Mouse (Mus musculus): Measurements from ENCODE around the gene Acap1. TPM values are rescaled to one million over a fixed set of nuclear protein-coding genes. Genes with fewer than 3 reads are reported as not detected.
"Not testable (repeated sequence)": the region's sequence is repeated elsewhere in the genome, so short reads cannot be mapped to it uniquely, and the experiment has no call there.

Gene Acap1
- polyA plus RNA-seq, 1 experiment = 0.13 TPM

GRCm38 (mm10) chr11:69865561-69865960 lies 29.8 kb downstream of the Acap1 start:
- Histone ChIP-seq H3K4me1 (ENCODE audit: control insufficient read depth, insufficient read depth, low read length) (peaks cover 2% of the 10 kb centered on the region; the same call in 1 of the 2 replicates), H3K27ac (ENCODE audit: insufficient read depth, low read length) (no peak overlapping the region), H3K4me3 (ENCODE audit: insufficient read depth, low read length) (no peak overlapping the region)
- TF ChIP-seq CTCF (IDR thresholded peaks at IDR 0.05; ENCODE audit: extremely low read depth, insufficient read depth, low read length) (no peak), POLR2A (IDR thresholded peaks at IDR 0.05; ENCODE audit: extremely low read depth, insufficient read depth, low read length) (no peak)

DNA sequence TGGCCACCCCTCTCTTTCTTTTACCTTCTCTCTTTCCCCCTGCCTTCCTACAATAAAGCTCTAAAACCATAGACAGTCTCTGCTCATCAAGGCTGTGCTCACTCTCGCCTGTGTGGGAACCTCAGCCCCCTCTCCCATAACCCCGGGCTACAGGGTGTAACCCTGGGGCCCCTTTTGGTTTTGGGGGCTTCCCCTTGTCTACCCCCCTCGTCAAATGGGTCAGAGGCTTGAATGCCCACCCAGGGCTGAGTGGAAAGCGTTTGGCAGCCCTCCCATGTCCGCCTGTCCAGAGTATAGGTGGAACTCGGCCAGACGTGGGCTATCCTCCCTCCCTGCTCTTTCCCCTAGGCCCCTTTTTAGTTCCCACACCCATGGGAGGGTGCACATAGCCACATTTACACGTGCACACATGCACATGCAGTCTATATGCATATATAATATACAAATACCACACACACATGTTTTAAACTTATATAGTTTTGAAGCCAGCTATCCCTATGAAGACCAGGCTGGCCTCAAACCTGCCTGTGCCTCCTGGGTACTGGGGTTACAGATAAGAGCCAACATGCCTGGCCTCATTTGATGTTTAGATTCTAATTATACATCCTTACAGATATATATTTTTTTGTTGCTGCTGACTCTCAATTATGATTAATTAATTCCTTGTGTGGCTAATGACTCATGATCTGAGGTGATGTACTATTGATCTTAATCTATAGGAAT lies 31.0 kb downstream of the Acap1 start:
- Histone ChIP-seq H3K4me1 (ENCODE audit: control insufficient read depth, insufficient read depth, low read length) (peaks cover 2% of the 10 kb centered on the region; the same call in 1 of the 2 replicates), H3K27ac (ENCODE audit: insufficient read depth, low read length) (no peak overlapping the region), H3K4me3 (ENCODE audit: insufficient read depth, low read length) (no peak overlapping the region)
- TF ChIP-seq CTCF (IDR thresholded peaks at IDR 0.05; ENCODE audit: extremely low read depth, insufficient read depth, low read length) (no peak), POLR2A (IDR thresholded peaks at IDR 0.05; ENCODE audit: extremely low read depth, insufficient read depth, low read length) (no peak)

GRCm38 (mm10) chr11:69863729-69864128 lies 31.6 kb downstream of the Acap1 start:
- H3K27ac ChIP-seq (ENCODE audit: insufficient read depth, low read length); H3K4me1 ChIP-seq (ENCODE audit: control insufficient read depth, insufficient read depth, low read length): not testable (repeated sequence)

DNA sequence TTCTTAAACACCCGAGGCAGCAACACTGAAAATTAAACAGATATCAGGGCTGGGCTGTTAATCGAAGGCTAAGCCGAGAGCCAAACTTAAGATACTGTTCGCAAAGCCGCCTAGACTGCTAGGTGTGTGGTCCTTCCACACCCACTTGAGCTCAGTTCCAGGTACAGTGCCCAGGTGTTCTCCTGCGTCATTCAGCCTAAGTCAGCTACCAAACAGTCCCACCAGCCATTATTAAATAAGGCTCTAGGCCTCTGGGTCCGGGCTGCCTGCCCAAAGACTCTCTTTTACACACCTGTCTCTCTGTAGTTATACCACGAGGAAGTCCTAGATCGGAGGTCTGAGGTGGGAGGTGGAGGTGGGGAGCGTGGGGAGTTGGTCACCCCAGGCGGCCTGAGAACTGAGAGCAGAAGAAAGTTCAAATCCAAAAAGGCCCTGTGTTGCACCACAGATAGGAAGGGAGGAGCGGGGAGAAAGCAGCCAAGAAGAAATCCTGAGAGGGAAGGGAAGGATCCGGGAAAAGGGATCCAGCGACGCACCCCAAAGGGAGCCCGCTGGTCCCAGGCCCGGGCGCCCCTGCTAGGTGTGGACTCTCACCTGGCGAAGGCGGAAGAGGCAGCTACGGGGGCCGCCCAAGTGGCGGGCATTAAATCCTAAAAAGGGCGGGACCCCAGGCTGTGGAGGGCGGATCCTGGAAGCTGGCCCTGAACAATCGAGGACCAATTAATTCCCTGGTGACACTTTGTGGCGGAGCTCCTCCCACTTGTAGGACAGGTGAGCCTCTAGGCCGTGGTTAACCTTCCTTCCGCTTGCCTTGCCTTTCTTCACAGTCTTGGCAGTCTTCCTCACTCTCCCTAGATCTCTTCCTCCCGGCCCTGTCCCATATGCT lies 37.0 kb downstream of the Acap1 start, which contains the start of gene Tnk1:
Gene Tnk1 (minus strand): TSS at position 618 of the 886 bp plus-strand sequence.
- no peak for TF ChIP-seq CTCF (IDR thresholded peaks at IDR 0.05; ENCODE audit: extremely low read depth, insufficient read depth, low read length)
- TF ChIP-seq POLR2A (IDR thresholded peaks at IDR 0.05; ENCODE audit: extremely low read depth, insufficient read depth, low read length) = no peak
- Histone ChIP-seq H3K4me3 (ENCODE audit: insufficient read depth, low read length) (no peak within 1 kb of the TSS), H3K27ac (ENCODE audit: insufficient read depth, low read length) (no peak within 1 kb of the TSS), H3K4me1 (ENCODE audit: control insufficient read depth, insufficient read depth, low read length) (no peaks in the 10 kb centered on the region)

More at GRCm38 (mm10) chr11:69863729-69864128, 31.6 kb downstream of the Acap1 start:
- not testable (repeated sequence) for H3K4me3 ChIP-seq (ENCODE audit: insufficient read depth, low read length)

DNA sequence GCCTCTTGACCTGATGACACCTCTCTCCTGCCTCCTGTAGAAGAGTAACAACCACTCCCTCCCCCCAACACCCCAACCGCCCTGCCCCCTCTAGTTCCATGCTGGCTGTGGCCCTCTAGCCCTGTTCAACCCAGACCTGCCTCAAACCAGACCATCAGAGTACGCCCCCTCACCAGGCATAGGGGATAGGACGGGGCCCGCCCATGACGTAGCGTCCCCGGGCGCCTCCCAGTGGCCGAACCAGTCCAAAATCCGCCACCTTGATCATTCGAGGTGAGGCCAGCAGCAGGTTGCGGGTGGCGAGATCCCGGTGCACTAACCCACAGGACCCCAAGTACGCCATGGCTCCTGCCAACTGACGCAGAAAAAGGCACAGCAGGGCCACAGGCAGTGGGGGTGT lies 40.0 kb downstream of the Acap1 start:
- H3K4me3 ChIP-seq (ENCODE audit: insufficient read depth, low read length) = no peak overlapping the region
- H3K27ac ChIP-seq (ENCODE audit: insufficient read depth, low read length) = no peak overlapping the region
- no peak for TF ChIP-seq CTCF (IDR thresholded peaks at IDR 0.05; ENCODE audit: extremely low read depth, insufficient read depth, low read length)
- TF ChIP-seq POLR2A (IDR thresholded peaks at IDR 0.05; ENCODE audit: extremely low read depth, insufficient read depth, low read length) = no peak
- no peaks in the 10 kb centered on the region for H3K4me1 ChIP-seq (ENCODE audit: control insufficient read depth, insufficient read depth, low read length)

- no peak overlapping the region for H3K4me3 ChIP-seq (ENCODE audit: insufficient read depth, low read length)
- H3K4me1 ChIP-seq (ENCODE audit: control insufficient read depth, insufficient read depth, low read length) = no peaks in the 10 kb centered on the region
- no peak for TF ChIP-seq POLR2A (IDR thresholded peaks at IDR 0.05; ENCODE audit: extremely low read depth, insufficient read depth, low read length)
- TF ChIP-seq CTCF (IDR thresholded peaks at IDR 0.05; ENCODE audit: extremely low read depth, insufficient read depth, low read length) = no peak
- H3K27ac ChIP-seq (ENCODE audit: insufficient read depth, low read length) = no peak overlapping the region
These were observed 40.7 kb downstream of the Acap1 start for GRCm38 (mm10) chr11:69854680-69855079.

DNA sequence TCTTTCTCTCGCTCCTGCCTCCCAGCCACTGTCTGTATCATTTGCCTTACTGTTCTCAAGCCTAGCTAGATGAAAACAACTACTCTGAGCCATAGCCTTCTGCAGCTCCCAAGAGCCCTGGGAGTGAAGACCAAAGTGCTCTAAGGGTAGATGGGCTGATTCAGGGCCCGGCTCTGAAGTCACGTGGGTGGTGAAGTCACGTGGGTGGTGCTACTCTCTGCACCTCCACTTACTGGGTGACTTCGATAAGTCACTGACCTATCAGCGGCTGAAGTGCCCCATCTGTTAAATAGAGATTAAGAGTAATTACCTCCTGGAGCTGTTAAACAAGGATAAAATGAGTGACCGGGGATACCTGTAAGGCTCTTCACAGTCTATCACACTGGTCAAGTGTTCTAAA lies 41.3 kb downstream of the Acap1 start:
- Histone ChIP-seq H3K27ac (ENCODE audit: insufficient read depth, low read length) (no peak overlapping the region), H3K4me1 (ENCODE audit: control insufficient read depth, insufficient read depth, low read length) (no peaks in the 10 kb centered on the region), H3K4me3 (ENCODE audit: insufficient read depth, low read length) (no peak overlapping the region)
- no peak for TF ChIP-seq POLR2A (IDR thresholded peaks at IDR 0.05; ENCODE audit: extremely low read depth, insufficient read depth, low read length)
- no peak for TF ChIP-seq CTCF (IDR thresholded peaks at IDR 0.05; ENCODE audit: extremely low read depth, insufficient read depth, low read length)

- Histone ChIP-seq H3K4me1 (ENCODE audit: control insufficient read depth, insufficient read depth, low read length) (no peaks in the 10 kb centered on the region), H3K4me3 (ENCODE audit: insufficient read depth, low read length) (no peak overlapping the region), H3K27ac (ENCODE audit: insufficient read depth, low read length) (no peak overlapping the region)
- no peak for TF ChIP-seq CTCF (IDR thresholded peaks at IDR 0.05; ENCODE audit: extremely low read depth, insufficient read depth, low read length)
- no peak for TF ChIP-seq POLR2A (IDR thresholded peaks at IDR 0.05; ENCODE audit: extremely low read depth, insufficient read depth, low read length)
These were observed 44.6 kb downstream of the Acap1 start for GRCm38 (mm10) chr11:69850754-69851153.

- Histone ChIP-seq H3K4me1 (ENCODE audit: control insufficient read depth, insufficient read depth, low read length) (no peaks in the 10 kb centered on the region), H3K27ac (ENCODE audit: insufficient read depth, low read length) (no peak overlapping the region), H3K4me3 (ENCODE audit: insufficient read depth, low read length) (no peak overlapping the region)
- TF ChIP-seq POLR2A (IDR thresholded peaks at IDR 0.05; ENCODE audit: extremely low read depth, insufficient read depth, low read length) = no peak
- TF ChIP-seq CTCF (IDR thresholded peaks at IDR 0.05; ENCODE audit: extremely low read depth, insufficient read depth, low read length) = no peak
These were observed 45.5 kb downstream of the Acap1 start for GRCm38 (mm10) chr11:69849884-69850283.

DNA sequence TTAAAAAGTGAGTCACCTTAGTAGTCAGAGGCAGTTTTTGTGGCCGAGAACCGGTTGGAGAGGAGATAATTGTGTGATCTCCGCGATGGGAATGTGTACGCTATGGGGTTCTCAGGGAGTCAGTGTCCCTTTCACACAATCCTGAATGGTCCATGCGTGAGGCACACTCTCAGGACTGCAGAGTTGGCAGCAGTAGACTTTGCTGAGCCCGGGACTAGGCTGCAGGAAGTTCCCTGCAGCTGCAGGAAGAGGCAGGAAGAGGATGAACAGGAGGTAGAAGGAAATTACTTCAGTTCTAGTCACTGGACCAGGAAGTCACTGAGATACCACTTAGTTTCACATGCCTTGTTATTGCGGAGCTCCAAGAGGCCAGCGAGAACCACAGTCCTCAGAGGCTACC lies 46.2 kb downstream of the Acap1 start:
- TF ChIP-seq POLR2A (IDR thresholded peaks at IDR 0.05; ENCODE audit: extremely low read depth, insufficient read depth, low read length) = no peak
- TF ChIP-seq CTCF (IDR thresholded peaks at IDR 0.05; ENCODE audit: extremely low read depth, insufficient read depth, low read length) = no peak
- Histone ChIP-seq H3K4me3 (ENCODE audit: insufficient read depth, low read length) (no peak overlapping the region), H3K4me1 (ENCODE audit: control insufficient read depth, insufficient read depth, low read length) (no peaks in the 10 kb centered on the region), H3K27ac (ENCODE audit: insufficient read depth, low read length) (no peak overlapping the region)

Measured in cortical plate, adult 2 months (tissue).